Mouse (Mus musculus) spleen, postnatal 36 days (tissue): Measurements from ENCODE around the gene Ldha.

Experiments
- DNase-seq, 2 experiments: peaks; one replicate each; pipeline ENCODE4 v3.0.0; 2022; ENCODE audit warnings: low spot score in 2 of 2, mixed read lengths in 1 of 2

Gene Ldha

DNA sequence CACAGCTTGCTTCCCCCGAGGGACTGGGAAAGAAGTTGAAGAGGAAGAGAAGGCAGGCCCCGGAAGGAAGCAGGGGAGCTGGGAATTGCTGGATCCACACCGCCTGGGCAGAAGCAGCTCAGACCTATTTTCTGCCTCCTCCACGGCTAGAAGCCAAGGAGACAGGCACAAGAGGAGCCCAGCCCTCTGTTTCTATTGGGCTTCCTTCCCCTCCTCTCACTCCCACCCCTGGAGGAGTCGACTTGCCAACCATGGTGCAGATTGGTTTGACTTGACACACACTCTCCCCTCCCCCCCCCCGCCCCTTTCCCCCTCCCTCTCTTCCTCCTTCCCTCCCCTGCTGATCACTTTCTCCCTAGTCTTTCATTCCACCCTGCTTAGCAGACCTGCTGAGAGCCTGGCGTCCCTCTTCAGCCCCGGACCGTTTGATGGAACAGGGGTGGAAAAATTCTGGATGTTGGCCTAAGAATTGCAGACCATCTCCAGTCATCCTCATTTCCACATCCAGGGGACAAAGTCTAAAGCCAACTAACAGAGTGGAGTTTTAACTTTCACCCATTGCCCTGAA, 3.1 kb upstream of the Ldha start:
- DNase-seq, result no peak

GRCm38 (mm10) chr7:46838891-46839302, 2.4 kb upstream of the Ldha start:
- DNase-seq, result peak; percentile 36 to 37

- DNase-seq, result no peak
Measured at GRCm38 (mm10) chr7:46839446-46839845, 1.8 kb upstream of the Ldha start.

DNA sequence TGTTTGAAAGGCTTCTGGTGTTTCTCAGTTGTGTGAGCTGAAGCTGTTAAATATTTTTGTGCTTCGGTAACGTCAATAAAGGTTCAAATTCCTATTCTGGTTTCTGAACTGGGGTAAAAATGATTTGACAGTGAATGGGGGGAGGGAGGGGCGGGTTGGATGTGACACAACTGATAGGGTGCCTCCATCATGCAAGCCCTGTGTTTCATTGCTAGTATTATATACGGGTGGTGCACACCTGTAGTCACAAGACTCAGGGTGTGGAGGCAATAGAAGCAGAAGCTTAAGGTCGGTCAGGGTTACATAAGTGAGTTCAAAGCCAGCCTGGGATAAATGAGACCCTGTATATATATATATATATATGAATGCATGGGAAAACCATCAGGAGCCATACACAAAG, 1.4 kb upstream of the Ldha start:
- no peak for DNase-seq

DNA sequence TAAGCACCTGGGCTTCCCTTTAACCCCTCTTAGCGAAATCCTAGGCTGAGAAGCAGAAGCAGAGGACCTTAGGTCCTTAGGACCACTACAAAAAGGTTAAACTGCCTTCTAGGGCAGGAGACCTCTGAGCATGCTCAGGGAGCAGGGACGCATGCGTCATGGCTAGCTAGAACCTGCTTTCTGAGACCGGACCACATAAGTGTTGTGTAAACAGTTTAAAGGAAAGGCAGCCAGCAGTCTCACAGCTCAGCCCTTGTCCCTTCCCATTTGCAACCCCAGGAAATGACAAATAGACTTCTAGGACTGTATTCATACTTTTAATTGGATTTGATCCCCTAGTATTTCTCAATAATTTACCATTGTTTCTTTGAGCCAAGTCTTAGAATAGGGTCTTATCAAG, 949 bp upstream of the Ldha start:
- DNase-seq, result no peak

DNA sequence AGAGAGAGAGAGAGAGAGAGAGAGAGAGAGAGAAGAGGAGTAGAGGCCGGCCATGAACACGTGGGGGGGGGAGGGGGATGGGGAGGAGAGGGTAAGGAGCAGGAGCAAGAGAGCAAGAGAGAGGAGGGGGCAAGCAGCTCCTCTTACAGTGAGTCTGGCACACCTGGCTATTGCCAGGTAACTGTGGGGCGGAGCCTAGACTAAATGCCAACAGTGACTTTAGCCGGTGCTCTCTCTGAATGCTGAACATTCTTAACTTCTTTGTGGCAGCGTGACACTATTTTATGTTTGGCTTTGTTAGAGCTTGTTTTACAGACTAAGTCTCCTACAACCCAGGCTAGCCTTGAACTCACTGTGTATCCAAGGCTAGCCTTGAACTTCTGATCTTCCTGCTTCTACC, 1.0 kb downstream of the Ldha start:
- no peak for DNase-seq

DNA sequence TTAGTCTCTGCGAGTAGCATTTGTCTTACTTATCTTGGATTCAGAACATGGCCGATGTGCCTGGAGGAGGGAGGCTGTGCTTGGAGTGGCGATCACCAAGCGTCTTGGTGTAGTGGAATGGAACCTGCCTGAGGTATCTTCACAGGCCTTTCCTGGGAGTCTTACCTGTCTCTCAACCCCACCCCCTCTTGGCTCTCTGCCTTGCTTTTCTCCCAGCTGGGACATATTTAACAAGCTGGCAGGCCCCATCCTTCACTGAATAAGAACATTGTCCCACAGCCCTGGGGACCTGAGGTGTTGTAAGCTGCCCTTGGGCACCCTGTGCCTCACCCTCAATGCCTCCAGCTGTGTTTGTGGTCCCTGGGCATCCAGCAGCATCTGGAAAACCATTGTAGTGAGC, 2.3 kb downstream of the Ldha start:
- no peak for DNase-seq

DNA sequence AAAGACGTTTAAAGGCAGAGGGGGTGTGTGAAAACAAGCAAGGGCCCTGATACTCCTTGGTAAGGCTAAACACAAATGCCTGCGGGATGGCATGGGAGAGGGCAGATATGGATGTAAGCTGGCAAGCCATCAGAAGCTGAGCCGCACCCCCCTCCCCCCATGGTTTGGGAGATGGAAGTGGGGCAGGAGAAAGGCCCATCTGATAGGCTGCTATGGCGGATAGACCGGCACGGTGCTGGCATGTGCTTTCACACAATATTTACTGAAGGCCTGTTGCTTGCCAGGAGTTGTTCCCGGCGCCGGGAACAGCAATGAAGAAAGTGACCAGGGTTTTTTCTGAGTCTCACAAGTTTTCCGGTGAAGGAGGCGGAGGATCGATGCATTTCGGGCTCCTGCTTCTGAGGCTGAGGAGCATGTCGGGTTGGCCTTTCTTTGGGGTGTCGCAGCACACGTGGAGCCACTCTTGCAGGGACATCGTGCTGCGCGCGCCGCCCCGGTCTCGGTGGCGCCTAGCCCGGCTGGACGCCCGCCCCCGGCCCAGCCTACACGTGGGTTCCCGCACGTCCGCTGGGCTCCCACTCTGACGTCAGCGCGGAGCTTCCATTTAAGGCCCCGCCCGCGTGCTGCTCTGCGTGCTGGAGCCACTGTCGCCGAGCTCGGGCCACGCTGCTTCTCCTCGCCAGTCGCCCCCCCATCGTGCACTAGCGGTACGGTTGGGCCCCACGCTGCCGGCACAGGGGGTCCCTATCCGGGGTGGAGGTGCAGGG, 4.1 kb downstream of the Ldha start:
- peak; percentile 90 for DNase-seq

DNA sequence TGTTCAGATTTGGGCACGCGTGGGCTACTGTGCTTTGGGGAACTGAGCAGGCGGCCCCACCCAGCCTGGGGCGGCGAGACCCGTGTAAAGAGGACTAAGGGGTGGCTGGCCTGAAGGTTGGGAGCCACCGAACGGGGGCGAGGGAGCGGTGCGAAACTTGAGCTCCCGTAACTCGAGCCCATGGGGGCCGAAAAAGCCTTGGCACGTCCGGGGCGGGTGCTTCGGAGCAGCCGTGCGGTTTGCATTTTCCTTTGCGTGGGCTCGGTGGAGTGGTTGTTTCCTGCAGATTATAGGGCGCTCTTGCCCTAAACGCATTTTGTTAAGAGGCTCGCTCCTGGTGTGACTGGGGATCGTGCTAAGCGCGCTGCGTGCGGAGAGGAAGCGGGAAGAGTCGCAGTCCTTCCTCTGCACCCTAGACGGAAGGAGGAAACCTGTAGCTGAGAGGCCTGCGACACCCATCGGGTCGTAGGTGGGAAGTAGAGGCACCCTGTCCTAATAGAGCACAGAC, 4.8 kb downstream of the Ldha start:
- peak; percentile 51 for DNase-seq

DNA sequence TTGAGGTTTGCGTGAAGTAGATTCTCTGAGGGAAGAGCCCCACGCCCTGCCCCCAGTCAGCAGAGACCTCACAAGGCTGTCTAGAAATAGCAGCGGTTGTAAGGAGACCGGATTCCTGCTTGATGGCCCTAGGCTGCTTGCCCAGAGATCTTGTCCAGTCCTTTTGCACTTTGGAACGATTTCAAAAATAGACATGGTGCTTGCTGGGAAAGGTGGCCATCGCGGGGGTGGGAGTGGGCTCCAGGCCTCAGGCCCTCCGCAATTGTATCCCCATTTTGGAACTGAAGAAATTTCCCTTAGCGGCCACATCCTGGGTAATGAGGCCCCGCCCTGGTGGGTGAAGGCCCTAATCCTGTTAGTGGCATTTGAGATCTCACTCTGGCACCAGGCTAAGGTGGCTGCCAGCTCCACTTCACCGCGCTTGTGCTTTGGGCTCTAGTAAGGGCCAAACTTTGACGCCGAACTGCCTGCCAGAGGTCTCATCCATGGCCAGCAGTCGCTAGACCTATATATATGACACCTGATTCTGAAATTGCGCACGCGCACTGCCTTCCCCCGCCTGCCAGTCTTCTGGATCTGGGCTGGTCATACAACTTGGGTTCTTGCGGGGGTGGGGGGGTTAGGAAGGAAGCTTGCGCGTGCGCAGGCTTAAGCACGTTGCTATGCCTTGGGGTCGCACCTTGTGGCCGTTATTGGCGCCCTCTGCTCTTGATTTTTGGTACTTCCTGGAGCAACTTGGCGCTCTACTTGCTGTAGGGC, 5.4 kb downstream of the Ldha start:
- peak; percentile 59 to 67 for DNase-seq

- no peak for DNase-seq
Measured at GRCm38 (mm10) chr7:46849287-46849686, 8.0 kb downstream of the Ldha start.

GRCm38 (mm10) chr7:46851026-46851425, 9.8 kb downstream of the Ldha start:
- DNase-seq, result no peak

- DNase-seq, result no peak
Measured at GRCm38 (mm10) chr7:46852666-46853065, 11.4 kb downstream of the Ldha start.

DNA sequence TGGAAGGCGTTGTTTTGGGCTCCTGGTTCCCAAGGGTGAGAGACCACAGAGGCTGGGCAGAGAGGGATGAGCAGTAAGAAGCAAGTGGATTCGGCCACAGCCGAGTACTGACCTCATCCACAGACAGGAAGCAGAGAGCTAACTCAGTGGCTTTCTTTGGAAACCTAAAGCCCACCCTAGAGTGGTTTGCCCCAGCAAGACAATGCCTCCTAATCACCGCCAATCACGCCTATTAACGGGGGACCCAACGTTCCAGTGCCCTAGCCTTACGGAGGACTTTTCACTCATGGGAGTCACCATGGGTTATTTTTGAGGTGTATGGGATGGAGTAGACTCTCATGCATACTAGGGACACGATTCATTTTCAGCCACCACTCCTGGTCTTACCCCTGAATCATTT, 12.1 kb downstream of the Ldha start:
- DNase-seq, result no peak

DNA sequence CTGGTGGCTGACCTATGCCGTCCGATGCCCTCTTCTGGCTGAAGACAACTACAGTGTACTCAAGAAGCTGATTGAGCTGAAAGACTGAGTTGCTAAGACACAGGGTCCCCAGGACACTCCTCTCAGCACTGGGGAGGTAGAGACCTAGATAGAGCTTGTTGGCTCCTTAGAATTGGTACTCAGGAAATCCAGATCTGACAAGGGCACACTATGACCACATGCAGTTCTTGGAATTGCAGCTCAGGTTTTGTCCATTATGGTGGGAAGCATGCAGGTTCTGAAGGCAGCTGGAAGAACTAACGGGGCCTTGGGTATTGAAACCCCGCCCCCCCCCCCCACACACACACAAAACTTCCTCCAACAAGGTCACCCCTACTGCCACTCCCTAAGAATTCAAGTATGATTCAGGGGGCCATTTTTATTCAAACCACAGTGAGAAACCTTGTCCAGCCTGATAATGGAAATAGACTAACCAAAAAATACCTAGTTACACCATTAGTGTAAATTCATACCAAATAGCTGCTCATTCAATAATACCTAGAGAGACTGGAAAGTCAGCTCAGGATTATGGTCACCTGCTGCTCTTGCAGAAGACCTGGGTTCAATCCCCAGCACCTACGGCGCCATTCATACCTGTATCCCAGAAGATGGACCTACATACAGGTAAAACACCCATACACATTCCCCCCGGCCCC, 14.7 kb downstream of the Ldha start:
- no peak for DNase-seq

DNA sequence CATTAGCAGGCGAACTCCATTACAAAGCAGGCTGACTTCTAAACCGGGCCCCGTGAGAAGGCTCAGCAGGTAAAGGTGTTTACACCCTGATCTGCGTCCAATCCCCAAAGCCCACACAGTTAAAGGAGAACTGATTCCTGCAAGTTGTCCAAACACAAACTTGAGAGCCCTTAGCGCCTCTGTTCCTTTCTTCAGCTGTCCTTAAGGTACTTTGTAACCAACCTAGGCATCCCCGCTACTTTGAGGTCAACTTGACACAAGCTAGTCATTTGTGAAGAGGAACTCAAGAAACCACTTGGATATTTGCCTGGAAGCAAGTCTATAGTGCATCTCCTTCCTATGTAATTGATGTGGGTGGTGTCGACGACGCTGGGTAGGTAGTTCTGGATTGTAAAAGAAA, 16.2 kb downstream of the Ldha start:
- DNase-seq, result no peak

DNA sequence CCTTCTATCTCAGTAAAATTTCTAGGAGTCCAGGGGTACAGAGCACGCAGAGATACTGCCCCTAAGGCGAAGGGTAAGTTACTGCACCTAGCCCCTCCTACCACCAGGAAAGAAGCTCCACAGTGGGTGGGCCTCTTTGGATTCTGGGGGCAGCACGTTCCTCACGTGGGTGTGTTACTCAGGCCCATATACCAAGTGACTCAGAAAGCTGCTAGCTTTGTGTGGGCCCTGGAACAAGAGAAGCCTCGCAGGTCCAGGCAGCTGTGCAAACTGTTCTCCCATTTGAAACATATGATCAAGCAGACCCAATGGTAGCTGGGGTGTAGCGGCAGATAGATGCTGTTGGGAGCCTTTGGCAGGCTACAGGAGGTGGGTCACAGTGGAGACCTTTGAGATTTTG, 17.8 kb downstream of the Ldha start:
- DNase-seq, result no peak

DNA sequence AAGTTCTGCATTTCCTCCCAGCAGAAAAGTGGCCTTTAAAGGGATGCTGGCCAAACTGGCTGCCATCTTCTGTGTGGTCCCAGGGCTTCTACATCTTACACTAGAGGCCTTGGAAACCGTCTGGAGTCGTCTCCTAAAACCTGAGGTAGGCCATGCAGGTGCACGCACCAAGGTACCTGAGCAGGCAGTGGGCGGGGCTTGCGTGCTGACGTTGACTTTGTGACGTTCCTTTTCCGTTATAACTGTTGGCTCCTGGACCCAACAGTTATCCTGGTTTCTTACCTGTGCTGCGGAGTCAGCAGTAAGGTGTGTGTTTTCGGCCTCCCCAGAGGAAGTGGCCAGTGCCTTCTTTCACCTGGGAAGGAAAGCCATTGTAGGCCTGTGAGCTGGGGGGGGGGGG, 19.7 kb downstream of the Ldha start, which contains the start of gene Ldhc:
Ldhc (plus strand) TSS at position 208 of the 400 bp plus-strand sequence.
- no peak for DNase-seq

DNA sequence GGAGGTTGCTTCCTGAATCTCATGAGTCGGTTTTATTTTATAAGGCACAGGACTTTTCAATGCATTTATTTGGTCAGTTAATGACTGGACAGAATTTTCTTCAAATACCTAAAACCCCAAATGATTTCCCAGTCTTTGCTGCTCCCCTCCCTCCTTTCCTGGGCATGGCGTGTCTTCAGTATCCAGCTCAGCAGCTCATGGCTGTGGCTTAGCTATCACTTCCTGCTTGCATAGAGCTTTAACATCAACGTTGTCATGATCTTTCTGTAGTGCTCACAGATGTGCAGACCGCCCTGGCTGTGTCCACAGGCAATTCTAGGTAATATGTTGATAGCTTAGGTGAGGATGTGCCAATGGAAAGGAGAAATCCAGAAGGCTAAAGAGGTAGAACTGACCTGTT, 30.7 kb downstream of the Ldha start:
- no peak for DNase-seq

DNA sequence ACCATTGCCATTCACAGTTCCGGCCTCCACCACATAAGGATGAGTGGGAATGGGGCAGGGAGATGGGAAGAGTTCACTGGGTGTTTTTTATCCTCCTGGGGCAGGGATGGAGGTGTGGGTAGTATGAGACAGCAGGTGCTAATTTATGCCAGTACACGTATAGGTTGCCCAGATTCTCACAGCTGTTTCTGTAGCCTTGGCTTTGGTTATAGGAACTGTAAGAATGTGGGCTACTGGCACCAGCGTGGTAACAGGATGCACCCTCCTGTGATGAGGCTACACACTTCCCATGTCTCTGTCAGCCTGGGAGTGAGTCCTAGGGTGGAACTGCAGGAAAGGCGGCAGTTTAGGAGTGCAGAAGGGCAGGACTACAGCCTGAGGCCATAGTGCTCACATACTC, 35.6 kb downstream of the Ldha start:
- DNase-seq, result no peak

DNA sequence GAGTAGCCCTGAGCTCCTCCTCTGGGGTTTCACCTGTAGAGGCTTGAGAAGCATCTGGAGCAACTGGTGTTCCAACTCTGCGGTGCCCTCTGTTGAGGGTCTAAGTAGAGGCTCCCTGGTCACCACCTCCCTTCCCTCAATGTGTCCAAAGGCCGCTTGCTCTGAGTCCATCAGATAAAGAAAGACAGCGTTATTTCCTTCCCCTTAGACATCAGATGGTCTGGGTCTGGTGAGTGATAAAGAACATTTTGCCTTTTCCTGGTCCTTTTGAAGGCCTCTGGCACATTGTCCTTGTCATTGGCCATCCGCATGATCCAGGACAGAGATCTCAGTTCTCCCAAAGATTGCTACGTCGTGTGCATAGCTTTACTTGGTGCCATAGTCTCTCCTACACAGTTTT, 36.0 kb downstream of the Ldha start:
- DNase-seq, result no peak

DNA sequence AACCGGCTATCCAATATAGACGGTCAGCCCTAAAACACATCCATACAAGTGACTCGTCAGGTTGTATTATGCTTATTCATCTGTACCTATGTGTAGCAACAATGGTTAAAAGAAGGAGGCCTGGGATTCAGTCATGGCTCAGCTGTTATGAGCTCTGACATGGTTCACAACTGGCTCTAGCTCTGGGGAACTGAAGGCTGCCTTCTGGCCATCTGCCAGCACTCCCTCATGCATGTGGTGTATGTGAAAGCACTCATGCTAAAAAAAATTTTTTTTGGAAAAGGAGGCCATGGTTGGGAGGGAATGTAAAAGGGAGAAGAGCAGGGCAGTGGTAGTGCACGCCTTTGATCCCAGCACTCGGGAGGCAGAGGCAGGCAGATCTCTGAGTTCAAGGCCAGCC, 38.6 kb downstream of the Ldha start:
- no peak for DNase-seq
